Mouse (Mus musculus): ENCODE results near the gene Yeats4.

Yeats4 gene

DNA sequence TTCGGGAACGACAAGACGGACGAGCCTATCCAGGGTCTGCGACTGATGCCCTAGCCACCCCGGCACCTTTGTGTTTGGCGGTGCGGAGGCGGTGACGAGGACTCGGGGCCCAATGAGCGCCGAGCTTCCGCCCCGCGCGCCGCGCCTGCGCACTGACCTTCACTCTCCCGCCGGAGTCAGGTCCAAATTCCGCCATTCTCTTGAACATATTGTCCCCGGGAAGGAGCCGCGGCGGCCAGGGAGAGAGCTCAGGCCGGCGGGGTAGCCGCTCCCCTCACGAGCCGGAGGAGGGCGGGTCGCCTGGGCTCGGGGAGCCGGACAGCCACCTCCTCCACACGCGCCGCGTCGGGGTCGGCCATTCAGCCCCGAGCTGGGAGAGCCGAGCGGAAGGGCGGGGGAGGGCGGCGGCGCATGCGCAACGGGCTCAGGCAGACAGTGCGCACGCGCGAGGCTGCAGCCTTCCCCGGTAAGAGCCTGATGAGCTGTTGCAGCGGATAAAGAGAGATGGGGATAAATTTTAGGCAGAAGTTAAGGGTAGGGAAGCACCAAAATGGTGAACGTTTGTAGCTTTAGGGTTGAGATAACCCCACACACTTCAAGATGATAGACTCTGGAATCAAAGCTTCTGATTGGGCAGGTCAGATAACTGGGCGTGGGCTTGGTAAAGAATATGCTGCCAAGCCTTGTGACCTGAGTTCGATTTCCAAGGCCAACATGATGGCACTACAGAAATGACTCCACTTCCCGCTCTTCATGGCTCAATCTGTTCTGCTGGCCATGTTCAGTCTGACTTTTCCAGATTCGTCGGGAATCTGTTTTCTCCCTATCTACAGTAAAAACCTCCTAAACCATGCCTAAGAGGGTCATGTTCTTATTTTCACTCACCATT, at the start of gene Yeats4:
Yeats4 (minus strand) TSS at position 406 of the 889 bp plus-strand sequence.
- TF ChIP-seq GATA4 (IDR thresholded peaks at IDR 0.05; ENCODE audit: insufficient replicate concordance, low read length), result no peak

GRCm38 (mm10) chr10:117272023-117272422, 47.7 kb upstream of the Yeats4 start:
- no peak for TF ChIP-seq GATA4 (IDR thresholded peaks at IDR 0.05; ENCODE audit: insufficient replicate concordance, low read length)

- TF ChIP-seq GATA4 (IDR thresholded peaks at IDR 0.05; ENCODE audit: insufficient replicate concordance, low read length), result no peak
Measured at GRCm38 (mm10) chr10:117259870-117260269, 35.6 kb upstream of the Yeats4 start.

GRCm38 (mm10) chr10:117238603-117239002, 14.3 kb upstream of the Yeats4 start, which contains the start of gene 9530003J23Rik:
TSS of gene 9530003J23Rik (minus strand) at chr10:117238703.
- no peak for TF ChIP-seq GATA4 (IDR thresholded peaks at IDR 0.05; ENCODE audit: insufficient replicate concordance, low read length)

- no peak for TF ChIP-seq GATA4 (IDR thresholded peaks at IDR 0.05; ENCODE audit: insufficient replicate concordance, low read length)
Measured at GRCm38 (mm10) chr10:117235866-117236265, 11.6 kb upstream of the Yeats4 start.

- TF ChIP-seq GATA4 (IDR thresholded peaks at IDR 0.05; ENCODE audit: insufficient replicate concordance, low read length), result no peak
Measured at GRCm38 (mm10) chr10:117234825-117235224, 10.5 kb upstream of the Yeats4 start.

GRCm38 (mm10) chr10:117229826-117230225, 5.5 kb upstream of the Yeats4 start:
- TF ChIP-seq GATA4 (IDR thresholded peaks at IDR 0.05; ENCODE audit: insufficient replicate concordance, low read length), result no peak

DNA sequence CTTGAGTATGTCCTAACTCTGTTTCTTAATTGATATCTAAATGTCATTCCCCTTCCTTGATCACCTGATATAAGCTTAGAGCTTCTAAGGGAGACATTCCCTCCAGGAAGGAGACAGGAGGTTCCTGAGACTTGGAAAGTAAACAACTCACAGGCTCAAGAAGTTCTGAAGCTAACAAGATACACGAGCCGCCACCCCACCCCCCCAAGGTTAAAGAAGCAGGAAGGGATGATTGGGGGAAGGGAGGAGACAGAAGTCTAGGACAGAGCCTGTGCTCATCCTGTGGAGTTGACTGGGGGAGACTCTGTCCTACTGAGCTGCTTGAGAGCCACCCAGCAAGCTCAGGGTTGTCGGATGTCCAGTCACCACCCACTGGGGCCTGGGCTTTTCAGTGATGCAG, 1.7 kb upstream of the Yeats4 start:
- no peak for TF ChIP-seq GATA4 (IDR thresholded peaks at IDR 0.05; ENCODE audit: insufficient replicate concordance, low read length)

DNA sequence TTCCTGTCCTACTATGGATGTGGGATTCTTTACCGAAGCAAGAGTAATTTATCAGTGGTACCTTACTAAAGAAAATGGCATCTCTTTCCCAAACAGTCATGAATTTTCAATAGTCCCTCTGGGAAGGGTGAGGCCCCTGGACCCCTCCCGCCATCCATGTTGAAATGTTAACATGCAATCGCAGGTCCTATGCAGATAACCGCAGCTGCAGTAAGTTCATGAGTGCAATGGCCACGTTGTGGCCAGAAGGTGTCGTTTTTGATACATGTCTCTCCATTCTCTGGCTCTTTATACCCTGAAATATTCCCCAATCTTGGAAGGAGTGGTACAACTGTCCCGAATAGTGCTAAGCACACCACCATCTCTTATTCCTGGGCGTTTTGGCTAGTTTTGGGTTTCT, 787 bp upstream of the Yeats4 start:
- TF ChIP-seq GATA4 (IDR thresholded peaks at IDR 0.05; ENCODE audit: insufficient replicate concordance, low read length), result no peak

GRCm38 (mm10) chr10:117223758-117224101, 577 bp downstream of the Yeats4 start:
- no peak for TF ChIP-seq GATA4 (IDR thresholded peaks at IDR 0.05; ENCODE audit: insufficient replicate concordance, low read length)

DNA sequence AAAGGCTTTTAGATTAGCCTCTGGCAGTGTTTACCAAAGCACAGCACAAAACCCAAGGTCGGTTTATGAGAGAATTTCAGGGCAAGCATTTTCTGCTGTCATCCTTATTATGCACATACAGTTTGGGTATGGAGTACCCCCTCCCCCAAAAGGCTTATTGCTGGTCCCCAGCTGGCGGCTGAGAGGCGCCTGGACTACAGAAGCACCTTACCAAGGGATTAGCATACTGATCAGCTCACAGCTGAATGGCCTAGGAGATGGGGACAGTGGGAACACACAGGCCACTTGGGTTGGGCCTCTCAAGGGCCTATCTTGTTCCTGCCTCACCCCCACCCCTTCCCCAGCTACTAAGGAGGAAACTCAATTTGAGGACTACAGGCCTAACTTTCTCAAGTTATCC, 1.5 kb downstream of the Yeats4 start:
- no peak for TF ChIP-seq GATA4 (IDR thresholded peaks at IDR 0.05; ENCODE audit: insufficient replicate concordance, low read length)

DNA sequence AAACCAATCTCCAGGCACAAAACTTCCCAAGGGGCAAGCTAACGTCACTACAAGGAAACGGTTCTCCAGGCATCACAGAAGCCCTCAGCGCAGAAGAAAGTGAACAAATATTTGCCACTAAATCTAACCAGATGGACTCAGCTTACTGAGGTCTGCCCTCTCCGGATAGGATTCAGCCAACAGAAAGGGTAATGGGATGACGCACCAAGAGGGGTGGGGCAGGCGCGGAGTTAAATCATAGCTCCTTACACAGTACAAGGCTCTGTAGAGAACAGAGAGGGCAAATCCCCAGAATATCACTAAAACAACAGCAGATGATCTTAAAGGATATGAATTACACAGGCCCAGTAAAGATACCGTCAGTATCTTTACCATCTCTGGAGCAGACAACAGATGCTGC, 6.0 kb downstream of the Yeats4 start:
- no peak for TF ChIP-seq GATA4 (IDR thresholded peaks at IDR 0.05; ENCODE audit: insufficient replicate concordance, low read length)

GRCm38 (mm10) chr10:117217246-117217840, 7.0 kb downstream of the Yeats4 start:
- no peak for TF ChIP-seq GATA4 (IDR thresholded peaks at IDR 0.05; ENCODE audit: insufficient replicate concordance, low read length)

DNA sequence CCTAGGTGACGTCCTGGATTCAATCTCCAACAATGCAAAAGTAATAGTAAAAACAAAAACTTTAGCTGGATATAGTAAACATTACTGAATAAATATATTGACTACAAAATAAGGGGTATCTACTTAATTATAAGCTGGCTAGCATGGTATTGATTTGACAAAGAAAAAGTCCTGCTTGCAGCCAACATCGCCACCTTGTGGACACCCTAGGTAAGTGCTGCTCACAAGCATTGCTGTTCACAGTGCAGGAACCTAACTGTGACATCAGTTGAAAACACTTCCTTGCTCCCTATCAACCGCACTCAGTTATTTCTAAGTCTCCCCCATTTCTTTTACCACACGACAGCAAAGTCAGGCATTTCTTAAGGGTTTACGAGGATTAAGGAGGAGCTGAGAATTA, 7.5 kb downstream of the Yeats4 start:
- no peak for TF ChIP-seq GATA4 (IDR thresholded peaks at IDR 0.05; ENCODE audit: insufficient replicate concordance, low read length)

- no peak for TF ChIP-seq GATA4 (IDR thresholded peaks at IDR 0.05; ENCODE audit: insufficient replicate concordance, low read length)
Measured at GRCm38 (mm10) chr10:117216132-117216495, 8.2 kb downstream of the Yeats4 start.

DNA sequence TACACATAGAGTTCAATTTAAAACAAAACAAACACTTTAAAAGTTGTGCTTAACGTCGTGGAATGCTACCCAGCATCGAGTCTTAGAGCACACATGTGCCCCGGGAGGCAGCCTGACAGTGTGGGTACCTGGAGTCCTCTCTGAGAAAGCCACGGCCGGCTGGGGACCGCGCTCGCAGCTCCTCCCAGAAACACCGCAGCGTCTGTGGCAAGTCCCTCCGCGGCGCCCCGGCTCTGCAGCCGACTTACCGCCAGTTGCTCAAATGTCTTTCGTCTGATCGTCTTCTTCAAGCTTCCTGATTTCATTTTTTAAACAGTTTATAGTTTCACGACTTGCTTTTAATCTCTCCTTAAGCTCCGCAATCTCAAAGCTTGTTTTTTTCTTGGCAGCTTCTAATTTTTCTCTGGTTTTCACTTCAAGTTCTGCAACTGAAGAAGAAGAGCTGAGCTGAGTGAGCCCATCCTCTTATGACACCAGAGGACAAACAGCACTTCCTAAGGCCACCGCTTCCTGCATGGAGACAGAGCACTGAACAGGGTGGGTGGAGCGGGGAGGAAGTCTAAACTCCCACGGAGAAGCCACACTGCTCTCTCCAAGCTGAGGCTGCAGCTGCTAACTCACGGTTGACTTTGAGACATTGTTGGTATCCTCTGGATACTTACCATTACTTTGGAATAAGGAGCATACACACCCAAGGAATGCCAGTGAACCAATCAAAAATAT, 8.7 kb downstream of the Yeats4 start:
- no peak for TF ChIP-seq GATA4 (IDR thresholded peaks at IDR 0.05; ENCODE audit: insufficient replicate concordance, low read length)
